Mouse (Mus musculus): ENCODE measurements at regions not wholly inside any gene's neighbourhood (a gene's known extent, or its start where the extent isn't known, plus 50 kb on each side); places are given as distances from the start of the nearest gene placed in this dataset.

GRCm38 (mm10) chr14:25310671-25311151 is 148.3 kb upstream of the Zmiz1 start:
- TF ChIP-seq POLR2A (IDR thresholded peaks at IDR 0.05; ENCODE audit: low read depth, low read length) (no peak), CTCF (IDR thresholded peaks at IDR 0.05; ENCODE audit: extremely low read depth, insufficient read length, insufficient replicate concordance, low read depth, low read length) (no peak)

All from small intestine, adult 2 months (tissue).